Mouse (Mus musculus): Measurements from ENCODE around the gene Dennd2a.

The Dennd2a gene

DNA sequence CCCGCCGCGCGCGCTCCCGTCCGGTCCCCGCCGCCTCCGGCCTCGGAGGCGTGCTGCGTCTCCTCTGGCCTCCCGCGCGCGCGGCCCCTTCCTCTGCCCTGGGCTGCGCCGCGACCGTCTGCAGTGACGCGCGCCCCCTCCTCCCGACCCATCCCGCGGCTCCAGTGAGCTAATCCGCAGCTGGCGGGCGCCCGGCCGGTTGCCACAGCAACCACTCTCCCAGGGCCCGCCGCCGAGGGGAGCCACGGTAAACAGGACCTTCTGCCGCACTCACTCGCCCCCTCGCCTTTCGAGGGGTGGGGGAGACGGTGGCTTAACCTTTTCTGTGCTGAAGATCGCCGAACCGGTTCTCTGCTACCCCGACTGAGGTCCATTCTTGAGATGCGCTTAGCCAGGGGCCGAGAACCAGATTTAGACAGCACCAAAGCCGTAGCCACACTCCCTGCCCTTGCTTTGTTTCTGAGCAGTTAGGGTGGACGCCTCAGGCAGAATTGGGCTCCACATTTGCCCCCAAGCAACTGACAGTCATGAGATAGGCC is at the start of gene Dennd2a:
Dennd2a (minus strand) TSS at position 145 of the 539 bp plus-strand sequence.
- peak; percentile 11 to 21 for DNase-seq

DNA sequence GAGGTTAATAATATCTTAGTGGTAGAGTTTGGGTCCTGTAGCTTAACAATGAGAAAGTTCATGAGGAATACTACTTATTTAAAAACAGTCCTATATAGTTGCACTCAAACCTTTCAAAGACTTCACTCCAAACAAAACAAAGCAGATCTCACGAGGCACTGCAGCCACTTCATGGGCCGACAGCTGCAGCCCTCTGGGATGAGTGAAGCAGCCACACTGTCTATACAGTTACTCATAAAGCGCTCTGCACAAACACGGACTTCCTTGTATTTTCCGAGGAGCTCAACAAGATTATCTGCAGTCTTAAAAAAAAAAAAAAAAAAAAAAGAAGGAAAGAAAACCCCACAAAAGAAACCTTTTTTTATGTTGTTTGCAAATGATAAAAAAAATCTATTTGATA is 49.7 kb upstream of the Dennd2a start:
- DNase-seq, result no peak

DNA sequence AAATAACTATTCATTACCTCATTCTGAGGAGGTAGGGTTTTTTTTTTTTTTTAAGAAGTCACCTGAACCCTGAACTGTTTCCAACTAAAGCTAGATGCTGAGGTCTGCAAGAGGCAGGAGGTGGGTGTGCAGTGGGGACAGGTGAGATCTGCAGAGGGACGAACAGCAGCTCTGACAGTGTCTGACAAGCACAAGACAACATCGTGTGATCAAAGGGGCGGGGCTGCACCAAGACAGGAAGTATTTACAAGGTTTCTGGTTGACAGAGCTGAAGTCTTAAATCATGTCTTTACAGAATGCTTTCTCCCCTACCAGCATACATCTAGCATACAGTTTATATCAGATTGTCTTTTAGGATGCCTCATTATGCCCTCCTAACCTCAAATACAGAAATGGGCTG is 49.2 kb upstream of the Dennd2a start:
- DNase-seq, result peak in 1 of 2 experiments; percentile 24

DNA sequence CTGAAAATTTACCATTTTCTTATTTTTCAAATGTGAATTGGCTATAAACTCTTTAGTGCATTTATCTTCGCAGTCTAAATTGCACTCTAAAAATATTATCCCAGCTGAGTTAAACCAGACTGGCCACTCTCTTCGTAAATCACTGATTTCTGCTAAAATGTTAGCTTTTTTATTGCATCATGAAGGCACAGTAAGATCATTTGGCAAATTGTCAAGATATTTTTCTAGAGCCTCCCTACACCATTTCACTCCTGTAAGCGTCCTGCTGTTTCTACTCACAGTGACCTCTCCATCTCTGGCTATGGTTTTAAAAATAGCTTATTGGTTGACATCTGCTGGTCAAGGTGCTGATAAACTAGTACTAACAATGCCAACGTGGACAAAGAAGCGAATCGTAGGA is 48.4 kb upstream of the Dennd2a start:
- no peak for DNase-seq

DNA sequence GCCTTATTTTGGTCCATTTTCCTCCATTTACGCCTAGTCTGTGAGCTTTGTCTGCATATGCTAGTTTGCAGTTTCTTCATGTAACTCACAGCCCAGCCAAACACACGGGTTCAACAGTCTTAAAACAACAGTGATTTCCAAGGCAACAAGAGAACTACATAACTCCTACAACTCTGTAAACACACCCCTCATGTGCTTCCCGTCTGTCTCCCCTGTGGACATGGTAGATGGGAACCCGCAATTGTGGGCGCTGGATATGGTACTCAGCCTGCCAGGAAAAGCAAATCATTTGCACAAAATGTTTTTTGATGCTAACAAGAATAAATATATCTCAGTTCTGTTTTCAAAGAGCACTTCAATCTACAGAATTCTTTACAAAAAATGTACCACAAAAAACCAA is 46.9 kb upstream of the Dennd2a start:
- DNase-seq, result no peak

DNA sequence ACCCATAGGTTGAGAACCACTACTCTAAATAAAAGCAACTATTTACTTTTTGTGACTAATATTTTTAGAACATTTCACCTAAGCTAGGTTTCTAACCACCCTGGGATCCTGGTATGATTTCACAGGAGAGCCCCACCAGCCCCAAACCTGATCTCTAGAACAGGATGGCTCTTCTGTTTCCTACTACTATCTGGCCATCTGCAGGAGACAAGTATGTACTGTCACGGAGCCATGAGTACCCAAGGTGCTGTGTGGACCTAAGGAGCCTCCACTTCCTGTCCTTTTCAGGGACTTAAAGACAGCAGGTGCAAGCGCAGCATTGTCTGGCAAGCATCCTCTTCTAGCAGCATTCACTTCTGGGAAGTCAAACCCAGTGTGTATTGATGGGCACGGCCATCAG is 44.2 kb upstream of the Dennd2a start:
- no peak for DNase-seq

DNA sequence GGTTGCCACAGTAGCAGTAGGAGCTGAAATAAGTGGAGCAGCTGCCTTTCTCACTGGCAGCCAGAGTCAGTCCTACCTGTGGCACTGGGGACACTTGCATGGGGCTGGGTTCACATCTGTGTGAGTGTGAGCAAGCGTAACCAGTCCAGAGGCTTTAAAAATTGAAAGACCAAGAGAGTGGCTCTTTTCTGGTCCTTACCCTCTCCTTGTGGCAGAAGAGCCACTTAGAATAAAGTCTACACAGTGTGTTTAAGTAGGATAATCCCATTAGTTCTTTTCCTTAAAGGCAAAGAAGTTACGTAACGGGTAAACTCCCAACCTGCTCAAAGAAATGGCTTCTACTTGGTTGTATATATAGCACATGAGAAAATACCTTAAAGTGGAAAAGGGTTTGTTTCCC is 43.2 kb upstream of the Dennd2a start:
- no peak for DNase-seq

DNA sequence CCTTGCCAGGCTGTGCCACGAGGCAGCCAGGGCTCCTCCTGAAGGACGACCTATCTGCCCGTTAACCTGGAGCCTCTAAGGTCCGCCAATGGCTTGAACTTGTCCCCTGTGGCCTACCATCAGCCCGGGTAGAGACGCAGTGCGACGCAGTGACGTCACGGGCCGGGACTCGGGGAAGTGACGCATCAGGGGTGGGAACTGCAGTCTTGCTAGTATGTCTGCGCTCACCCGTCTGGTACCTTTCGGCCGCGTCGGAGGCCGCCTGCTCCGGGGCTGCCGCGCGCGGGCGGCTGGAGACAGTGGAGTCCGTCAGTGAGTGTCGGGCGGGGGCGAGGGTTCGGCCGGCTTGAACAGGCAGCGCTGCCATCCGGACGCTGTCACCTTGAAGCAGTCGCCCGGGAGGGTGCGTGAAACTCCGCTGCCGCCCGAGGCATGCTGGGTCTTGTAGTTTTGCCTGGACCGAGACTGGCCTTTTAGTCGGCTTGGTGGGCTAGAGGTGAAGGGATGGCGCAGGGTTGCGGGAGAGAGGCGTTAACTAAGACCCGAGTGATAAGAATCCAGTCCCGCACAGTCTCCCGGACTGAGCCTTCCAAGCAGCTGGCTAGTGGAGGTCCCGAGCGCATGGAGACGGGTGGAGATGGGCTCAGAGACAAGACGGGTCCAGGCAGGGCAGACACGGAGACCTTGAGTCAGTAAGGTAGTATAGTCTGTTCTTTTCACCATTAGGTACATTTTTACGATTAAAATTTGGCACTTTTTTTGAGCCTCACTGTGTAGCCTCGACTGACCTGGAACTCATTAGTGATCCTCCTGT is 34.9 kb upstream of the Dennd2a start, which contains the start of gene Ndufb2:
Ndufb2 (plus strand) TSS at position 174 of the 814 bp plus-strand sequence.
- DNase-seq, result peak; percentile 86 to 93

DNA sequence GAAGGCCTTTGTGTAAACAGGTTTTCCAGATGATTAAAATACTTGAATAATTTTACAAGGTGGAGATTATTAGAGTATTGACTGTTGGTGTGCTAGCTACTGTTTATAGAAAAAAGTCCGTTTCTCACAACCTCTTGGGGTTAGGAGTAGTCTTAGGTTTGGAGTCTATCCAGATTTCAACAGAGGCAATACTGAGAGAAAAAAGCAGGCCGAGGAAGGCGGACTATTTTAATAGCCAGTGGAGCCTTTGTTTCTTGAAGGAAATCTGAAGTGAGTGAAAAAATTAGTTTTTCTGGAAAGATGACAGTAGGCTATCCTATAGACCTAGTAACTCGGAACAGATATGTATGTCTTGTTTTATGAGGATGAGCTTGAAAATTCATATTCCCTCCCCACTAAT is 33.8 kb upstream of the Dennd2a start:
- DNase-seq, result no peak

DNA sequence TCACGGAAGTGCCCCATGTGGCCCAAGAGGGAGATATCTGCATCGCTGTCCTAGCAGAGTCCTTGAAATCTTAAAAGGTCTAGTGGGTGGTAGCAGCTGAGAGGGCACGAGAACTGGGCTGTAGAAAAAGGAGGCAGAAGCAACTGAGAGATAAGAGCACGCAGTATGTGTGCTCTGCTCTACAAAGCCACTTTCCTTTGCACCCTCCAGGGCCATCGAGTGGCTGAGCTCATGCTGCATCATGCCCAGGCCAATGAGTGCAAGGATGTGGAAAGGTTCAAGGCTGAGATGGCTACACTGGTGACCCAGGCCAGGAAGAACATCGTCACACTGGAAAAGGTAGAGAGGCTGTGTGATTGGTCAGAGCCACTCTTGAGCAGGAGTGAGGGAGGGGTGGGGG is 27.9 kb upstream of the Dennd2a start, which contains the start of gene Gm42420:
Gm42420 (plus strand) TSS at position 237 of the 400 bp plus-strand sequence.
- no peak for DNase-seq

DNA sequence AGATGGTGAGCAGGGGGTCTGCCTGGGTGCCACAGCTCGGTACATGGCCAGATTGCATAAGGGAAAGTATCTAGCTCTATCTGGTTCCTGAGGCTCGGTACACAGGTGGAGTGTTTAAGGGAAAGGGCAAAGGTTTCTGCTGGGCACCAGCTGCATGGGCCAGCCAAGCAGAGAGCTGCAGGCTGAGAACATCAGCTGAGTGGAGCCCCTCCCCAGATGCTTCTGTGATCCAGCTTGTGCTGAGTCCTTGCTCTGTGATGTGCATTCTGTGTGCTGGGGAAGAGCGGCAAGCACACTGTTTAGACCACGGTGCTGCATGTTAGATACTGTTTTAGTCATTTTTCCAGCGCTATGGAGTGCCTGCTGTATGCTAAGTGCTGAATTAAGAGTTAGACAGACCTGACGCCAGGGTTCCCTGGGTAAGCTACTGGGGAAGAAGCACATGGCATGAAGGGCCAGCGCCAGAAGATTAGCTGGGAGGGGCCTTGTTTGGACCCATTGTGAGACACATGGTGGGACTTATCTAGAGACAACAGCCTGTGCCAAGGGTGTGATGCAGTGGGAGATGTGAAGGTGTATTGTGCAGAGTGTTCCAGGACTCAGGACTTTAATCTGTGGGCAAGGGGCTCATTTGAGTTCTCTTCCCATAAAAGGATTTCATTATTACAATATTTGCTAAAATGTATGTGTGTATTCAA is 23.6 kb upstream of the Dennd2a start:
- no peak for DNase-seq

DNA sequence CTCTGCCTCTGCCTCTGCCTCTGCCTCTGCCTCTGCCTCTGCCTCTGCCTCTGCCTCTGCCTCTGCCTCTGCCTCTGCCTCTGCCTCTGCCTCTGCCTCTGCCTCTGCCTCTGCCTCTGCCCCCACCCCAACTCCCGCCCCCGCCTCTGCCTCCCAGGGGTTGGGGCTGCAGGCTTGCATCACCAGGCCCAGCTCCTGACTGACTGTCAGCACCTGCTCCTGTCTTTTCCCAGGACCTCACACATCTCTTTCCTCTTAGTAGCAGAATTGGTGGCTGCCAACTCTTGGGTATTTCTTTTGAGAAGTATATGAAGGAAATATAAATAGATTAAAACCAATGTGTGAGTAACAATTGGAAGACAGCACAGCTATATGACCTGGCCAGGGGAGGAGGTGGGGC is 22.9 kb upstream of the Dennd2a start:
- DNase-seq, result no peak

DNA sequence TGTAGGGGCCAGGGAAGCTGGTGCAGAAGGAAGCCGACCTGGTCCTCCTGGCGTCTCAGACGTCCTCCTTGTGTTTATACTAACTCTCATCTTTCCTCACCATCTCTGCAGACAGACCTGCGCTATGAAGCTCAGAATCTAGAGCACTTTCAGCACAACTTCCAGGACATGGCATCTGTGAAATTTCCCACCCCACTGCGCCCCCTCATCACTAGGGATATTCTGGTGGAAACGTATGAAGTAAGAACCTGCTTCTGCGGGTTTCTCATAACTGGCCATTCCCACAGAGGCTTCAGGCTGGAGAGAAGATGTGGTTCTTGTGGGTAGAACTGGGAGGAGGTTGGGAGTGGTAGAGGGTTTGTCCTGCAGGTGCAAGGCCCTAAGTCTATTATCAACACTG is 21.9 kb upstream of the Dennd2a start:
- DNase-seq, result no peak

DNA sequence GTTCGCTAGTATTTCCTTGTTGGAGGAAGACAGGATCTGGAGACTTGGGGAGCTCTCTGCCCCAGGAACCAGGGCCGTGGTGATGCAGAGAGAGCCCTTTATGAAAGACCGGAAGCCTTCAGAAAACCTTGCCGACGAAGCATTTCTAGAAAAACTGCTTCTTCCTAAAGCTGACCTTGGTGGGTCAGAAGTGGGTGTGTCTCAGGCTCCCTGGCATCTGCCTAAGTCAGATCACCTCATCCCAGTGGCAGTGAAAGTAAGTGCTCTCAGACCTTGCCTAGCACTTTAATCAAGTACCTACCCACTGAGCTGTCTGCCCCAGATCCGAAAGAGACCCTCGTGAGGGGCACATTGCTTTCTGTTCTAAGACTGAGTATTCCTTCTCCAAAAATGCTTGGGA is 17.3 kb upstream of the Dennd2a start:
- no peak for DNase-seq

DNA sequence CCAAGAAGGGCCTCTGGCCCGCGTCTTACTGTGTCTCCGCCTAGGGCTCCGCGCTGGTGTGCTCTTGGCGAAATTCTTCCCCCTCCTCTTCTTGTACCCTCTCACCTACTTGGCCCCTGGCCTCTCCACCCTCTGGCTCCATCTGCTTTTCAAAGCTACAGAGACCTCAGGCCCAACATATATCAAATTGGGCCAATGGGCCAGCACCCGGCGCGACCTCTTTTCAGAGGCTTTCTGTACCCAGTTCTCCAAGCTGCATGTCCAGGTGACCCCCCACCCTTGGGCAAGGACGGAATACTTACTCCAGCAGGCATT is 16.8 kb upstream of the Dennd2a start:
- no peak for DNase-seq

DNA sequence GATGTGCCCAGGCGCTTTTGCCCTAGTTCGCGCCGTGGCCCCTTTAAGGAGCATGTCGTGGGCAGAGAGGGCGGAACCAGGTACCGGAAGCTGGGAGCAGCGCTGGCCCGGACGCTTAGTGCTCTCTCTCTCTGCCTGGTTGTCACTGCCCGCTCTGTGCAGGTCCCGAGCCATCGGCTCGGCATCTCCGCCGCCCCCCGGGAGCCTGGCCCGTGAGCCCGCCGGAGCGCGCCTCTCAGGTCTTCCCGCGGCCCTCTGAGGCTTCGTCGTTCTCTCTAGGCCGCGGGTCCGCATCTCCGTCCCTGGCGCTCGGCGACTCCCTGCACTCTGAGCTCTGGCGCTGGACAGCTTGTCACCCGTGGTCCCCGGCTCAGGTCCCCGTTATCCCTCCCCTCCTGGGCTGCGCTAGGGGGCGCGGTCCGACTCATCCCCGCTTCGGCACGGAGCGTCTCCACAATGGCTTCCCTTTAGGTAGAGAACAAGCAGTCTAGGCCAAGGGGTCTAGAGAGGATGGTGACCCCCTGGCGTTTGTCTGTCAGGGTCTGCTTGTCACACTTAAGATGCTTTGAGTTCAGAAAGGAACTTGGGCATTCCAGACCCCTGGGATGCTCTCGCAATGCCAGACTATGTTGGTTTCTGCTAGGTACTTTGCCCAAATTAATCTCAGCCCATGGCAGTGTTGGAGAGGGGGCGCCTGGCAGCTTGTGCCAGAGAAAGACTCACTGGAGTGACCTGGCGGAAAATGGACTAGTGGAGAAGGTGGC is 16.3 kb upstream of the Dennd2a start, which contains the start of gene Adck2:
Adck2 (plus strand) TSS at position 83 of the 764 bp plus-strand sequence.
- DNase-seq, result peak; percentile 66 to 68

DNA sequence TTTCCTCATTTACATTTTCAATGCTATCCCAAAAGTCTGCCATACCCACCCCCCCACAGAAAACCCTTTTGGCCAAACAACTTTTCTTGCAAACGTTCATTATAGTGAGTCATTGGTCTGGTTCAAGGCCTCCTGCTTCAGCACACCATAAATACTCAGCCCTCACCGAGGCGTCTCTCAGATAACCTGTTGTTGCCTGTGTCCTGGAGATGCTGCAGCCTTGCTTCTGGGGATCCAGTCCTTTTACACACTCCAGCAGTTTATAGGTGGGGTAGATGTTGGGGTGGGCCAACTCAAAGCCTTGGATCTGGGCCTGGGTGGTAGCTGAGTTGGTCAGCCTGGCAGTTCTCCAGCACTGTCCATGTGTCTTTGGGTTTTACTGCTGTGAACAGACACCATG is 12.8 kb upstream of the Dennd2a start:
- no peak for DNase-seq

DNA sequence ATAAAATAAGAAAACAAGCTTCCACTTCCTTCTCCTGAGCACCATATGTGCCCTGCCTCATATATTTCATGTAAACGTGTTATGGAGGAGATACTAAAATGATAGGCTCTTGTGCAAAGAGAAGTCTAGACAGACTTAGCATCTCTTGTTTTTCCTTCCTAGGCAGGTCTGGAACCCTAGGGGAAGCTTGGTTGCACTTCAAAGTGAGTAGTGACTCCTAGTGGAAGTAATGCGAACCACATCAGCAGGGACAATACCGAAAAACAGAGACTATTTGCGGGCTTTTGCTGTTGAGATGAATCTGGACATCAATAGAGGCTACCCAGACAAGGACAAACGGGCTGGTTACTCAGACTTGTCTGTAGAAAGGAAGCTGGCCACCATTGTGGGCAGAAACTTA is 9.9 kb upstream of the Dennd2a start:
- no peak for DNase-seq

DNA sequence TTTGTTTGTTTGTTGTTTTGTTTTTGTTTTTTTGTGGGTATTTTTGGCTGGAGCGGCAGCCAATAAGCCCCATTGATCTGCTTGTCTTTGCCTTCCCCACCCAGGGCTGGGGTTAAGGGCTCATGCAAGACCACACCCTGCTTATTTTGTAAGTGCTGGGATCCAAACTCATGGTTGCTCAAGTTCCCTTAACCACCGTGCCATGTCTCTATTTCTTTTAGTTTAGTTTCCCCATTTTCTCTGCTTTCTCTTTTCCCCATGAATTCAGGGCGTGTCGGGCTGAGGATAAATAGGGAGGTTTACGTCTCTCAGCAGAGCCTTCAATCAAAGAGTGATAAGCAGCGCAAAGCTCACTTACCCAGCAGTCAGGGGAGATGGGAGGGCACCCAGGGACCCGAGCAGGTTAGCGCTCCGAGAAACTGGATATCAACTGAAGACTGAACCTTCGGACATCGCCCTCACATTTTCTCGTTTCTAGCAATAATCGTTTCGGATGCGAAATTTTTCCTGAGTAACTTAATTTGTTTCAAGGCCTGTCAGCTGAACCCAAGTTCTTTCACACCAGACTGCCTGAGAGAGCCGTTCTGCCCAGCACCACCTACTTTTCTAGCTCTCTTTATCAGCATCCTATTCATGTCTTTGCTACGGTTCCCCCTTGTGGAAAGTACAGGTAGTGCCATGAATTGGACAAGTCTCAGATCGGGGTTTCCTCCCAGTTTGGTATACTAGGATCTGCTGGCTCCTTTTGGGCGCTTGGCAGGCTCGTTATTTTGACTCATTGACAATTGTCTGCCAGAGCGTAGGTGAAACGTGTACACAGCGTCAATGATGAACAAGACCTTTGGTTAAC is 4.7 kb upstream of the Dennd2a start:
- peak in 1 of 2 experiments; percentile 70 for DNase-seq

DNA sequence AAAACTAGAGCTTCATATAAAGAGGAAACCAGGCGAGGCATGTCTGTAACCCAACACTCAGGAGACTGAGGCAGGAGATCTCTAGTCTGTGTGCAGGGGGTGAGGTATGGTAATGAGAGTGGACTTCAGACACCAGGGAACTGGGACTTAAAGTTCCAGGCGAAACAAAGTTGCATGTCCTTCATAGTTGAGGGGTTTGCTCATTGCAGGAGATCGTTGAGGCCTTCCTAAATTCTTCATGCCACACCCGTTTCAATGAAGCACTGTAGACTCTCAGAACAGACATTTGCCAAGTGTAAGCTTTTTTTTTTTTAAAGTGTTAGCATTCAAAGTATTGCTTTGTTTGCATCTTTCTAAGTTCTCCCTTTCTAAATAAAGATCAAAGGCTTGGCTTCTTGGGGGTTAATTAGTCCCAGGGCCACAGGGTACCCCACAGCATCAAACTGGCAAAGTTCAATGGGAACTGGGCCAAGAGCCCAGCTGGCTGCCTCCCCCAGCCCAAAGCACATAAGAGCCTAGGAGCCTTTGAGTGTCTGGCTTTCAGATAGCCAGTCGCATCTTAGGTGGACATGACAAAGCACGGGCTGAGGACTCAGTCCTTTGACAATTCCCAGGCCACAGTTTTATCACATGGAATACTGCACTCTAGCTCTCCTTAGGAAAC is 1.7 kb upstream of the Dennd2a start:
- no peak for DNase-seq

DNA sequence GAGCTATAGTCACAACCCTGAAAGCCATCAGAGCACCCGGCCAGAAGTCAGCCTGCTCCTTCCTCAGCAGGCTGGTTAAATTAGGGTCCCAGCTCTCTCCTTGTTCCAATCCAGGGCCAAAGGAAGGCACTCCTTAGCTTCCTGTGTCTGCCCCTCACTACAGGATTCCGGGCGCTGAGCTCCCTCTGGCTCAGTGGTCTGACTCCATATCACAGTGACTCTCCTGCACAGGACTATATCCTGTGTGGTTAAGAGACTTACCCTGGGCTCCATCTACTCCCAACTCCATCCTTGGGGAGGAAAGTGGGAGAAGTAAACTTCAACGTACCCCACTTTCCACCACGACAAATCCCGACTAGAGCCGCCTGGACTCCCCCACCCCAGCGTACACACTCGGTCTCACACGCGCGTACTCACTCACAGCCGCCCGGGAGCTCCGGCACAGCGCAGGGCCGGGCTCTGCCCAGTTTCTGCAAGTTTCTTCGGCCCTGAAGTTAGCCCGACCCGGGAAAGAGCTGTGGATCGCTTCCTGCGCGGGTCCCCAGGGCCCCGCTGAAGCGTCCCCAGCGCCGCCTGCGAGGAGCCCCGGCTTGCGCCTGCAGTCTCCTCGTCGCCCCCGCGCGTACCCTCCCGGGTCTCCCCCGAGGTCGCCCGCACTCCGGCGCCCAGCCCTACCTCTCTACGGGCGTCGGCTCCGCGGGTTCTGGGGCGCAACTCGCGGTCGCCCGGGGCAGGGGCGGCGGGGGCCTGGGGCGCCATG is 587 bp downstream of the Dennd2a start:
- DNase-seq, result no peak
